Mouse (Mus musculus): ENCODE results near the gene Klf11.

- TF ChIP-seq POLR2A (IDR thresholded peaks at IDR 0.05; ENCODE audit: borderline replicate concordance, extremely low read depth, low read depth, low read length) (no peak), CTCF (IDR thresholded peaks at IDR 0.05; ENCODE audit: insufficient read depth, low read length) (no peak)
These were observed 29.6 kb downstream of the Klf11 start for GRCm38 (mm10) chr12:24680492-24681285.
